Mouse (Mus musculus): ENCODE measurements around the gene Tsr1. TPM values are rescaled to one million over a fixed set of nuclear protein-coding genes. Genes with fewer than 3 reads are reported as not detected.

The Tsr1 gene
- polyA plus RNA-seq, 1 experiment, result 14.7 TPM

DNA sequence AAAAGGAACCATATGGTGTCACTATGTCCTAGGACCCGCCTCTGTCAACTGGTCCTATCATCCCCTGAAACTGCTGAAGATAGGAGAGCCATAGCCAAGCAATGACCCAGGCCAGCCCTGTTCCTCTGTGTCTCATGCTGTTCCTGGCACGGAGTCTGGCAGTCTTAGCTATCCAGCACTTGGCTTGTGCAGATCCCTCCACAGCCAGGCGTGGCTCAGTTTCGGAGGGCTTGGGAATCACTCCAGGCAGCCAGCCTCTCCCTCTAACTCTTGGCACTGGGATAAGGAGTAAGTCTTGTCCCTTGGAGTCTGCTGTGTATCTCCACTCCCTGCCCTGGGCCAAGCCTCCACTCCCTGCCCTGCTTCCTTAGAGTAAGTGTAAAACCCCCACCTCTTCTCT is 31.2 kb upstream of the Tsr1 start:
- Histone ChIP-seq H3K27me3 (ENCODE audit: control insufficient read depth, insufficient read depth, low read length) (no peaks in the 10 kb centered on the region), H3K27ac (ENCODE audit: control insufficient read depth, insufficient read depth, low read depth, low read length) (no peak overlapping the region), H3K4me1 (ENCODE audit: control insufficient read depth, insufficient read depth, low read length) (peaks cover 2% of the 10 kb centered on the region; the same call in 1 of the 2 replicates), H3K4me3 (ENCODE audit: control insufficient read depth, low read depth, low read length) (no peak overlapping the region), H3K36me3 (ENCODE audit: control insufficient read depth, insufficient read depth, low read length) (no peaks in the 10 kb centered on the region)
- TF ChIP-seq CTCF (IDR thresholded peaks at IDR 0.05; ENCODE audit: control insufficient read depth, insufficient read depth, insufficient replicate concordance, low read depth, low read length) (no peak), POLR2A (IDR thresholded peaks at IDR 0.05; ENCODE audit: control insufficient read depth, low read depth, low read length) (no peak)

DNA sequence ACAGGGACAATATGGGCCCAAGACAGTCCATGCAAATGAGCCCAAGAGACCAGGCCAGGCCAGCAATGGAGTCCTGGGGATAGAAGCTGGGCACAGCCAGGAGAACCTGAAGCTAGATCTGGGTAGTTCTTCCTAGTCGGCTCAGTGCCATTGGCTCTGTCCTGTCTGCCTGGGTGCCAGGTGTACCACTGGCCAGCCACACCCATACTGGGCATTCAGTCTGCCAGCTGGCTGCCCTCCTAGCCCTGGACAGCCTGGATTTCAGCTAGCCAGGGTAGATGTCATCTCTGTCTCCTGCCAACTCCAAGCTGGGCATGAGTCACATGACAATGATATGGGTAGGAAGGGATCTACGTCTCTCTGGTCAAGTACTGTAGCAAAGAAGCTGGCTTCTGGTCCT is 30.7 kb upstream of the Tsr1 start:
- no peak overlapping the region for H3K4me3 ChIP-seq (ENCODE audit: control insufficient read depth, low read depth, low read length)
- H3K27ac ChIP-seq (ENCODE audit: control insufficient read depth, insufficient read depth, low read depth, low read length), result no peak overlapping the region
- no peaks in the 10 kb centered on the region for H3K36me3 ChIP-seq (ENCODE audit: control insufficient read depth, insufficient read depth, low read length)
- no peaks in the 10 kb centered on the region for H3K27me3 ChIP-seq (ENCODE audit: control insufficient read depth, insufficient read depth, low read length)
- TF ChIP-seq CTCF (IDR thresholded peaks at IDR 0.05; ENCODE audit: control insufficient read depth, insufficient read depth, insufficient replicate concordance, low read depth, low read length) (no peak), POLR2A (IDR thresholded peaks at IDR 0.05; ENCODE audit: control insufficient read depth, low read depth, low read length) (no peak)
- H3K4me1 ChIP-seq (ENCODE audit: control insufficient read depth, insufficient read depth, low read length), result peaks cover 2% of the 10 kb centered on the region; the same call in 1 of the 2 replicates

- TF ChIP-seq POLR2A (IDR thresholded peaks at IDR 0.05; ENCODE audit: control insufficient read depth, low read depth, low read length) (no peak), CTCF (IDR thresholded peaks at IDR 0.05; ENCODE audit: control insufficient read depth, insufficient read depth, insufficient replicate concordance, low read depth, low read length) (no peak)
These were observed 29.7 kb upstream of the Tsr1 start for GRCm38 (mm10) chr11:74868046-74868760.

DNA sequence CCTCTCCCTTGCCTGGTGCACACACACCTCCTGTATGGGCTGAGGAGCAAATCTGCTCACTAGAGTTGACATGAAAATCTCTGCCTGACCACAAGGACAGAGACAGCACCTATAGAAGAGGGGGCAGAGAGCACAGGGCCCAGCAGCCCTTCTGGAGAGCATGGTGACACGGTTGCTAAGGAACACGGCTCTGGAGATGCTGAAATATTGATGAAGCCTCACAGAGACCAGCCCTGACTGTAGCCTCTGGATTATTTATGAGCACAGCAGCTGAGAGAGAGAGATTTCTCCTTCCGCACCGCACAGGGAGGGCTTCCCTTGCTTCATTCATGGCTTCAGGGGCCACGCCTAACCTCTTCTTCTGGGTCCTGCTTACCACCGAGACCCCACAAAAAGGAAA is 28.3 kb upstream of the Tsr1 start:
- Histone ChIP-seq H3K27ac (ENCODE audit: control insufficient read depth, insufficient read depth, low read depth, low read length) (no peak overlapping the region), H3K36me3 (ENCODE audit: control insufficient read depth, insufficient read depth, low read length) (no peaks in the 10 kb centered on the region), H3K4me1 (ENCODE audit: control insufficient read depth, insufficient read depth, low read length) (peaks cover 2% of the 10 kb centered on the region; the same call in 1 of the 2 replicates), H3K4me3 (ENCODE audit: control insufficient read depth, low read depth, low read length) (no peak overlapping the region), H3K27me3 (ENCODE audit: control insufficient read depth, insufficient read depth, low read length) (no peaks in the 10 kb centered on the region)
- no peak for TF ChIP-seq POLR2A (IDR thresholded peaks at IDR 0.05; ENCODE audit: control insufficient read depth, low read depth, low read length)
- no peak for TF ChIP-seq CTCF (IDR thresholded peaks at IDR 0.05; ENCODE audit: control insufficient read depth, insufficient read depth, insufficient replicate concordance, low read depth, low read length)

More at GRCm38 (mm10) chr11:74868046-74868760, 29.7 kb upstream of the Tsr1 start:
- Histone ChIP-seq H3K4me3 (ENCODE audit: control insufficient read depth, low read depth, low read length) (no peak overlapping the region), H3K36me3 (ENCODE audit: control insufficient read depth, insufficient read depth, low read length) (no peaks in the 10 kb centered on the region), H3K27ac (ENCODE audit: control insufficient read depth, insufficient read depth, low read depth, low read length) (no peak overlapping the region), H3K4me1 (ENCODE audit: control insufficient read depth, insufficient read depth, low read length) (peaks cover 2% of the 10 kb centered on the region; the same call in 1 of the 2 replicates), H3K27me3 (ENCODE audit: control insufficient read depth, insufficient read depth, low read length) (no peaks in the 10 kb centered on the region)

DNA sequence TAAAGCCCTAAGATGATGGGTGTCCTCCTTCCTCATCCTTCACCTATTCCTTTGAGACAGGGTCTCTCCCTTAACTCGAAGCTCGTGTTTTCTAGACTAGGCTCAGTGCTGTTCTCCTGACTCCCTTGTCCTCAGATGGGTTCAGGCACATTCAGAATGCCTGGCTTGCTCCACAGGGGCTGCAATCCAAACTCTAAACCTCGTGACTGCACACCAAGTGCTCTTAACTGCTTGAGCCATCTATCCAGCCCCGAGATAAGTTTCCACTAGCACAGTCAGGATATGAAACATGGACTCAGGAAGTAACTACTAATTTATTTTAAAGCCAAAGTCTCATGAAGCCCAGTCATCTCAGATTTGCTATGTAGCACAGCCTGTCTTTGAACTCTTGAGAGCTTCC is 27.3 kb upstream of the Tsr1 start:
- TF ChIP-seq CTCF (IDR thresholded peaks at IDR 0.05; ENCODE audit: control insufficient read depth, insufficient read depth, insufficient replicate concordance, low read depth, low read length), result no peak
- Histone ChIP-seq H3K36me3 (ENCODE audit: control insufficient read depth, insufficient read depth, low read length) (no peaks in the 10 kb centered on the region), H3K4me1 (ENCODE audit: control insufficient read depth, insufficient read depth, low read length) (peaks cover 2% of the 10 kb centered on the region; the same call in 1 of the 2 replicates), H3K27ac (ENCODE audit: control insufficient read depth, insufficient read depth, low read depth, low read length) (no peak overlapping the region), H3K4me3 (ENCODE audit: control insufficient read depth, low read depth, low read length) (no peak overlapping the region), H3K27me3 (ENCODE audit: control insufficient read depth, insufficient read depth, low read length) (no peaks in the 10 kb centered on the region)

- no peaks in the 10 kb centered on the region for H3K36me3 ChIP-seq (ENCODE audit: control insufficient read depth, insufficient read depth, low read length)
- peaks cover 2% of the 10 kb centered on the region; the same call in 1 of the 2 replicates for H3K4me1 ChIP-seq (ENCODE audit: control insufficient read depth, insufficient read depth, low read length)
- H3K27me3 ChIP-seq (ENCODE audit: control insufficient read depth, insufficient read depth, low read length), result no peaks in the 10 kb centered on the region
- TF ChIP-seq POLR2A (IDR thresholded peaks at IDR 0.05; ENCODE audit: control insufficient read depth, low read depth, low read length) (no peak), CTCF (IDR thresholded peaks at IDR 0.05; ENCODE audit: control insufficient read depth, insufficient read depth, insufficient replicate concordance, low read depth, low read length) (no peak)
- H3K4me3 ChIP-seq (ENCODE audit: control insufficient read depth, low read depth, low read length), result no peak overlapping the region
- H3K27ac ChIP-seq (ENCODE audit: control insufficient read depth, insufficient read depth, low read depth, low read length), result no peak overlapping the region
These were observed 26.8 kb upstream of the Tsr1 start for GRCm38 (mm10) chr11:74870991-74871622.

DNA sequence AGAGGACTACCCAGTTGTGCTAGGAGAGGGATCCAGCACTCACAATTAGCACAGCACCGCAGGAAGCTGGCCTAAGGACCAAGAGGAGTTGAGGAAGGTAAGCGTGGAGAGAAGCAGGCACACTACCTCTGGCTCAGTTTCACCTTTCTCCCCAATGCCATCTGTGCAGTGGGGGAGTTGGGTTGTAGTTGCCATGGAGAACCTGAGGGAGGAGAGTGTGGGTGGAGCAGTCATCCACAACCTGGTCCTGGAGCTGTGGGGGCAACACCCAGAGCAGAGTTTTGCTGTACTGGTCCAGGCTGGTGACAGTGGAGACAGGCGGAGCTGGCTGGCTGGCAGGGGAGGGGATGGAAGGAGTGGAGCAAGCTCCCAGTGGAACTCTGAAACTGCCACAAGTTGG is 23.2 kb upstream of the Tsr1 start:
- H3K4me1 ChIP-seq (ENCODE audit: control insufficient read depth, insufficient read depth, low read length), result peaks cover 5% of the 10 kb centered on the region
- TF ChIP-seq CTCF (IDR thresholded peaks at IDR 0.05; ENCODE audit: control insufficient read depth, insufficient read depth, insufficient replicate concordance, low read depth, low read length), result no peak
- TF ChIP-seq POLR2A (IDR thresholded peaks at IDR 0.05; ENCODE audit: control insufficient read depth, low read depth, low read length), result no peak

More for the DNA sequence above, 23.2 kb upstream of the Tsr1 start:
- Histone ChIP-seq H3K36me3 (ENCODE audit: control insufficient read depth, insufficient read depth, low read length) (no peaks in the 10 kb centered on the region), H3K4me3 (ENCODE audit: control insufficient read depth, low read depth, low read length) (no peak overlapping the region), H3K27me3 (ENCODE audit: control insufficient read depth, insufficient read depth, low read length) (no peaks in the 10 kb centered on the region), H3K27ac (ENCODE audit: control insufficient read depth, insufficient read depth, low read depth, low read length) (no peak overlapping the region)

Data from testis, adult 2 months (tissue).